Mouse (Mus musculus): ENCODE data around the gene Hnrnpk.

GRCm38 (mm10) chr13:58373153-58373470, 30.0 kb downstream of the Hnrnpk start:
- TF ChIP-seq EP300 (IDR thresholded peaks at IDR 0.05; ENCODE audit: low read depth) (no peak), CTCF (IDR thresholded peaks at IDR 0.05; ENCODE audit: low read depth) (no peak)

Data from heart, postnatal 0 days (tissue).